Mouse (Mus musculus) neural tube, embryonic 10.5 days (tissue): Measurements from ENCODE around the gene Fam174b.

ENCODE experiments used
- DNase-seq: peaks from one replicate; pipeline ENCODE4 v3.0.0-alpha.2; 2017; ENCODE audit warnings: low spot score; ENCODE audit errors: extremely low spot score

Fam174b gene

DNA sequence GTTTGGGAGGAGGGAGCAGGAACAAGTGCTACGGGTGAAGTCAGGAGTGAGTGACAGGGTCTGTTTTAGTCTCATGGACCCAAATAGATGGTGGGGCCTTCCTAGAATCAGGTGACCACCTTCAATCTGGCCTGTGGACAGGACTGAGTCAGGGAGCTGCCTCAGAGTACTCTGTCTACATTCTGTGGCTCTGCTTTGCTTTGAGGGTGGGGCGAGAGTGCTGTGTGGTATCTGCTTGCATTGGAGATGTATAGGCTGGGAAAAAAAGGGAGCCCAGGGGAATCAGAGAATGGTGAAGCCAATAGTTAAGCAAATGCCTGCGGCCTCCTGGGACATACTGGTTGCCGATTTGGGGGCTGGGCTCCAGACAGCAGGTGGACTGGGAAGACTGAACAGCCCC, 73.8 kb downstream of the Fam174b start:
- DNase-seq, result no peak

DNA sequence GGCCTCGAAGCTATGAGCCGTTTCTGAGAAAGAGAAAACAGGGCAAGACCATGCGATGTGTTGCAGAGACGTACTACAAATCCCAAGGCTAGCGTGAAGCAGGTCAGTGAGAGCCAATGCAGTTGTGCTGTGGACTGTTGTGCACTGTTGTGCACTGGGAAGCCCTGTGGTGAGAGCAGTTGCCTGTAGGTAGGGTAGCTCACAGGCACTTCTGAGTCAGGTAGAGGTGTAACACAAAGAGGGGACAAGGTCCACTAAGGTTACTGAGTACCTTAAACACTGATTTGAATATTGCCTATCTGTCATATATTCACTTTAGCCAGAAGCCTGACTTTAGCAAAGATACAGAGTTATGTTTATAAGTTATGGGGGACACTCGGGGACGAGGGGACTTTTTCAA, 74.4 kb downstream of the Fam174b start:
- DNase-seq, result no peak

DNA sequence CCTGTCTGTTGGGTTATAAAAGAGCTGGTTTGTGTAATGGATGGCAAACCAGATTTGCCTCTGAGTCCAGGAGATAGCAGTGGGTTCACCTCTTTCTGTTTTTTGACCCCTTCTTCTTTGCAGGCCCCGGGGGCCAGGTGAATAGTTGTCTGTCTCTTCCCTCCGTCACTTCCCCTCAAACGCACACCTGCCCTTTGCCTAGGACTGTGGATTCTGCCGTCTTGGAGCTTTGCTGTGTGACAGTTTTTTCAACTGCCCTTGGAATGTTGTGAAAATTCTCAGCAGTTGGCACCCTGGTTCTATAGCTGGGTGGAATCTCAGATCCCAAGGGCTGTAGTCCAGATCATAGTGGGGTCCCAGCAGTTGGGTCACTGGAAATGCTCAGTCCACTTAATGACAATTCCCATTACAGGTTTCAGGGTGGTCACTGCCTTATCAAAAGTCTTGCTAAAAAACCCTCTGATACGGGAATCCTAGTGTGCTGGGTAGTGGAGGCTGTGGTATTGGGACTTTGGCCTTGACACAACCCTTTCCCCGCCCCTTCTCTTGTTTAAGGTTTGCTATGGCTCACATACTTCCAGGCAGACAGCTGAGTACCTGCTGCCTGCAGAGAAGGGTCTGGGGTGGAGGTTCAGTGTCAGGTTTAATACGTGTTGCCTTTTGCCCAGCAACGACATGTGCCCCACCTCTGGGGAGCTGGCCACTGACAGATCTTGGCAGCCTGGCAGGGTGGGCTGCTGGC, 76.3 kb downstream of the Fam174b start:
- no peak for DNase-seq

DNA sequence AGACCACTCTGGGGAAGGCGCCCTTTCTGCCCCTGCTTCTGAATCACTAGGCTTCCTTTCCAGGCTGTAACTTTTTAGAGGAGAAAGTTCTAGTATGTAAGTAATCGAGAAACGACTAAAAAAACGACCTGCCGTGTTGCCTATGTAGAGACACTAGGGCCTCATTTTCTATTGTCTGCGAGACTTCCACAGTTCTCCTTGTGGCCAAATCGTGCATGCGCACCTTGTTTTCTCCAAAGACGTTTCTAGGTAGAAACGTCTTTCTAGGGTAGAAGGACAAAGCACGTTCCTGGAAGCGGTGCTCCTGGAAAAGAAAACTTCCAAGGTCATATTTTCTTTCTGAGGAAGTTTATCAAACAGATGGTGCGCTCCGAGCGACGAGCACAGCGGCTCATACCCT, 79.3 kb downstream of the Fam174b start:
- DNase-seq, result no peak
